Mouse (Mus musculus) liver, embryonic 14.5 days (tissue): ENCODE data around the gene Lima1.

Experiments
- CTCF ChIP-seq: IDR thresholded peaks from 2 replicates; pipeline ENCODE4 v1.5.1; 2016; ENCODE audit warnings: antibody characterized with exemption, low read depth, control low read depth
- EP300 ChIP-seq: IDR thresholded peaks from 2 replicates; pipeline ENCODE4 v1.6.1; 2016; ENCODE audit warnings: antibody characterized with exemption, low read depth

- TF ChIP-seq CTCF = no peak
- TF ChIP-seq EP300 = no peak
These were observed 84.3 kb downstream of the Lima1 start for GRCm38 (mm10) chr15:99791003-99791402.
